Mouse (Mus musculus): ENCODE results near the gene Sirt4. TPM values are rescaled to one million over a fixed set of nuclear protein-coding genes. Genes with fewer than 3 reads are reported as not detected.
"Not testable (repeated sequence)": the region's sequence is repeated elsewhere in the genome, so short reads cannot be mapped to it uniquely, and the experiment has no call there.

The Sirt4 gene
- total RNA-seq, 1 experiment from 2014 or later = 6.0 TPM

DNA sequence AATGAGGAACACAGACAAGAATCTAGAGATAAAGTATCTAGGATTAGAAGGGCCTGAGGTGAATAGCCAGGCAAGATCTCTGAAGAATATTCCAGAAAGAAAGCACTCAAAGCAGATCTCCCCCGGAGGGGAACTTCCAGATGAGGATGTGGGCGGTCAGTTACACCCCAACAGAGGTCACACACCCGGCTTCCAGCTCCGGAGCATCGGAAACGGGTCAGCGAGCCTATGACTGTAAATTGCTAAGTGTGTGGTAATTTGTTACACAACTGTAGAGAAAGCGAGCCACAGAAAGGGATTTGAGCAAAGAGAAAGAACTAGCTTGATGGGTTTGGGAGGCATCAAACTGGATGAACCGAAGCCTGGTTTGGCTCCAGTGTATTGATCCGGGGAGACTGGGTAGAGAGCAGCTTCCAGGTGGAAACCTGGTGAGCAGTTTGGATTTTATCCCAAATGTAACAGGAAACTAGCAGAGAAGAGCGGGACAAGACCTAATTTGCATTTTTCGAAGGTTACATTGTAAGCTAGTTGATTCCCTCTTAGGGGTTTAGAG, 15.9 kb upstream of the Sirt4 start:
- peak in 1 of 2 experiments; percentile 74; a peak in 2 of 4 replicates for ATAC-seq (replicated peaks in 1 of 2; ENCODE audit: insufficient read depth in 1 of 2, low FRiP score in 2 of 2, low TSS enrichment in 1 of 2, low read depth in 1 of 2, poor library complexity in 2 of 2, severe bottlenecking in 2 of 2)

DNA sequence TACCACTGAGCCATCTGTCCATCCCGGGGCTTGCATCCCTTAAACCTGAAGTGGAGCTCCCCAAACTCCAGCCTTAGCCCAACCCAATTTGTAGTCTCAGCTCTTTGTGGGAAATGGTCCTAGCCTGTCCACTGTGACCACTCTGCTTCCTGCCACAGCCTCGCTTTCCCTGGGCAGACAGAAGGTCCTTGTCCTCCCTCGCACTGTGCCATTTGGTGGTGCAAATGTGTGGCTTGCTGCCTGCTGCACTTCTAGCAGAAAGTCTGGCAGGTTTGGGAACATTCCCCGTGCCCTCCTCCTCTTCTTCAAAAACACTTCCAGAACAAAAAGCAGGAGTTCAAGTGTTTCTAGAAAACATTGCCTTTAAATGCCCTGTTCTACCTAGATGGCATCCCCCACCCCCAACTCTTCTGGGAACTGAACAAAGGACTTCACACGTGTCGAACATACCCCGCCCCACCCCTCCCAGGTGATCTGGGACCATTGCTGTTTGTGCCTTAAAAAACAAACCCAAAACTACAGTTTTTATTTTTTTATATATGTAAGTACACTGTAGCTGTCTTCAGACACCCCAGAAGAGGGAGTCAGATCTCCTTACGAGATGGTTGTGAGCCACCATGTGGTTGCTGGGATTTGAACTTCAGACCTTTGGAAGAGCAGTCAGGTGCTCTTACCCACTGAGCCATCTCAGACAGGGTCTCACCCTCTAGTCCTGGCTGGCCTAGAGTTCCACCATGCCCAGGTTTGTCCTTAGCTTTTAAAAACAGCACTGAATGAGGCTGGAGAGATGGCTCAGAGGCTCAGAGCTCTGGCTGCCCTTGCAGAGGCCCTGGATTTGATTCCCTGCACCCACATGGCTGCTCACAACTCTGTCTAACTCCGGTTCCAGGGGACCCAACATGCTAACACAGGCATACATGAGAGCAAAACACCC, 14.0 kb upstream of the Sirt4 start:
- ATAC-seq (replicated peaks in 1 of 2; ENCODE audit: insufficient read depth in 1 of 2, low FRiP score in 2 of 2, low TSS enrichment in 1 of 2, low read depth in 1 of 2, poor library complexity in 2 of 2, severe bottlenecking in 2 of 2) = no peak

DNA sequence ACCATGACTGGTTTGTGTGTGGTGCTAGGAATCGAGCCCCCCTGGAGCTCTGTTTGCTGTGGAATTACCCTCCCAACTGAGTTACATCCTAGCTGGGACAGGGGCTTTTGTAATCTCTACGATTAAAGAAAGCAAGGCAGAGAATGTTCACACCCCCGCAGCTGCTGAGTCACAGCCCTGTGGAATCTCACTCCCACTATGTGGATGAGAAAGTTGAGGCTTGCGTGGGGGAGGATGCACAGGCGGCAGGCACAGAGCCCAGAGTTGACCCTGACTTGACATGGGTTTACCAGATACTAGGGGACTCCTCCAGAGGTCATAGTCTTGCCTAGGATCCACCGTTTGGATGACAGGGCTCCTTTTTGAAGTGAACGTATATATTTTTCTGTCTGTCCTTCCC, 12.5 kb upstream of the Sirt4 start:
- ATAC-seq (replicated peaks in 1 of 2; ENCODE audit: insufficient read depth in 1 of 2, low FRiP score in 2 of 2, low TSS enrichment in 1 of 2, low read depth in 1 of 2, poor library complexity in 2 of 2, severe bottlenecking in 2 of 2) = no peak

GRCm38 (mm10) chr5:115495618-115496017, 11.1 kb upstream of the Sirt4 start:
- not testable (repeated sequence) for ATAC-seq (replicated peaks in 1 of 2; ENCODE audit: insufficient read depth in 1 of 2, low FRiP score in 2 of 2, low TSS enrichment in 1 of 2, low read depth in 1 of 2, poor library complexity in 2 of 2, severe bottlenecking in 2 of 2)

DNA sequence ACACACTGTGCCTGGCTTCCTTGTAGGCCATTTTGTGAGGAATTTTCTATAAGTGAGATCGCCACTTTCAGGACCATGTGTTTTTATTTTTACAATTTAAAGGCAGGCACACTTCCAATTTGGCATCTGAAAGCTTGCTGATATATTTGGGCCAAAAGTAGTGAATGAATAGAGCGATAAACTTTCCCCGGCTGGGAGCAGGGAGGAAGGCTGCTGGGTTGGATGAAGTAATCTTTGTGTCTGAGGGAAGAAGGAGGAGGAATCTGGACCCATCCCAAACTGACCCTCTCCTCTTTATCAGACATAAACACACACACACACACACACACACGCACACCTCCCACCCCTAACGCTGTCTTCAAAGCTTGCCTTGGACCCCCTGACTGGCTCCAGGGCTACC, 8.9 kb upstream of the Sirt4 start:
- no peak for ATAC-seq (replicated peaks in 1 of 2; ENCODE audit: insufficient read depth in 1 of 2, low FRiP score in 2 of 2, low TSS enrichment in 1 of 2, low read depth in 1 of 2, poor library complexity in 2 of 2, severe bottlenecking in 2 of 2)

- no peak for ATAC-seq (replicated peaks in 1 of 2; ENCODE audit: insufficient read depth in 1 of 2, low FRiP score in 2 of 2, low TSS enrichment in 1 of 2, low read depth in 1 of 2, poor library complexity in 2 of 2, severe bottlenecking in 2 of 2)
Measured at GRCm38 (mm10) chr5:115492711-115493335, 8.3 kb upstream of the Sirt4 start.

DNA sequence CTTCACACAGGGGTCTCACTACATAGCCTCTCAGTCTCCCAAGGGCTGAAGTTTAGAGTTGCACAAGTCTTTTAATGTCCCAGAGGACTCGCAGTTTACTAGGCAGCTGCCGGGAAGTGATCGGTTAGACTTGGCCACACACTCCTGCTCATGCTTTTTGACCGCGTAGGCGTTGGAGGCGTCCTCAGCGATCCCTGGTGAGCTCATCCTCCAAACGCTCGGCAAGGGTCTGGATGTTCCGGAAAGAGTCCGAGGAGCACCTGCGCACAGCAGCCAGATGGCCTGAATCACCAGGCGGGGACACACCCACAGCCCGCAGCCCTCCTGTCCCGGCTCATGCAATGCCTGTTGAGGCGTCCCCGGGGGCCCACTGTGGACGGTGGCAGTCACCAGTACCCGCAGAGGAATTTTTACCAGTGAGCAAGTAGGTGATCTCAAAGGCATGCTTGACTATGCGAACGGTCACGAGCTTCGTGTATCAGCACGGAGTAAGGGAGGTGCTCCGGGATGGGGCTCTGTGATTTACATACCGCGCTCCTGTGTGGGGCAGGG, 7.3 kb upstream of the Sirt4 start:
- ATAC-seq (replicated peaks in 1 of 2; ENCODE audit: insufficient read depth in 1 of 2, low FRiP score in 2 of 2, low TSS enrichment in 1 of 2, low read depth in 1 of 2, poor library complexity in 2 of 2, severe bottlenecking in 2 of 2) = peak; percentile 5 to 6; a peak in 2 of 4 replicates

DNA sequence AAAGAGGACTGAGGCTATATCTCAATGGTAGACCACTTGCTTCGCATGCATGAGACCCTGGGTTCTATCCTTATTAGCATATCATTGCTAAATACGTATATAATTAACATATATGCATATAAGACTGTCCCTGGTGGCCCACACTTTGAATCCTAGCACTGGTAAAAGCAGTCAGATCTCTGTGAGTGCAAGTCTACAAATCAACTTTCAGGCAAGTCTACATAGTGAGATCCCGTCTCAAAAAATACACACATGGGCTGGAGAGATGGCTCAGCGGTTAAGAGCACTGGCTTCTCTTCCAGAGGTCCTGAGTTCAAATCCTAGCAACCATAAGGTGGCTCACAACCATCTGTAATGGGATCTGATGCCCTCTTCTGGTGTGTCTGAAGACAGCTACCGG, 6.6 kb upstream of the Sirt4 start:
- no peak for ATAC-seq (replicated peaks in 1 of 2; ENCODE audit: insufficient read depth in 1 of 2, low FRiP score in 2 of 2, low TSS enrichment in 1 of 2, low read depth in 1 of 2, poor library complexity in 2 of 2, severe bottlenecking in 2 of 2)

DNA sequence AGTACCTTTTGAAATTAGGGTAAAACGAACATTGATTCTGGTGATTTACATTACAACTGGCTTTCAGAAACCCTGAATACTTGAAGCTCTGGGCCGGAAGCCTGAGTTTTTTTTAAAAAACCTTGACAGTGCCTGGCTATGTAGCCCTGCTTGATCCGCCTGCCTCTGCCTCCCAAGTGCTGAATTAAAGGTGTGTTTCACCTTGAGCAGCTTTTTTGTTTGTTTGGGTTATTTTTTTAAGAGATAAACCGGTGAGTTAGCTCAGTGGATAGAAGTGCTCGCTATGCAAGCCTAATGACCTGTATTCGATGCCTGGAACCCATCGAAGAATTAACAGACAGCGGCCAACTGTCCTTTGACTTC, 6.1 kb upstream of the Sirt4 start:
- ATAC-seq (replicated peaks in 1 of 2; ENCODE audit: insufficient read depth in 1 of 2, low FRiP score in 2 of 2, low TSS enrichment in 1 of 2, low read depth in 1 of 2, poor library complexity in 2 of 2, severe bottlenecking in 2 of 2) = peak in 1 of 2 experiments; percentile 2; a peak in 1 of 4 replicates

DNA sequence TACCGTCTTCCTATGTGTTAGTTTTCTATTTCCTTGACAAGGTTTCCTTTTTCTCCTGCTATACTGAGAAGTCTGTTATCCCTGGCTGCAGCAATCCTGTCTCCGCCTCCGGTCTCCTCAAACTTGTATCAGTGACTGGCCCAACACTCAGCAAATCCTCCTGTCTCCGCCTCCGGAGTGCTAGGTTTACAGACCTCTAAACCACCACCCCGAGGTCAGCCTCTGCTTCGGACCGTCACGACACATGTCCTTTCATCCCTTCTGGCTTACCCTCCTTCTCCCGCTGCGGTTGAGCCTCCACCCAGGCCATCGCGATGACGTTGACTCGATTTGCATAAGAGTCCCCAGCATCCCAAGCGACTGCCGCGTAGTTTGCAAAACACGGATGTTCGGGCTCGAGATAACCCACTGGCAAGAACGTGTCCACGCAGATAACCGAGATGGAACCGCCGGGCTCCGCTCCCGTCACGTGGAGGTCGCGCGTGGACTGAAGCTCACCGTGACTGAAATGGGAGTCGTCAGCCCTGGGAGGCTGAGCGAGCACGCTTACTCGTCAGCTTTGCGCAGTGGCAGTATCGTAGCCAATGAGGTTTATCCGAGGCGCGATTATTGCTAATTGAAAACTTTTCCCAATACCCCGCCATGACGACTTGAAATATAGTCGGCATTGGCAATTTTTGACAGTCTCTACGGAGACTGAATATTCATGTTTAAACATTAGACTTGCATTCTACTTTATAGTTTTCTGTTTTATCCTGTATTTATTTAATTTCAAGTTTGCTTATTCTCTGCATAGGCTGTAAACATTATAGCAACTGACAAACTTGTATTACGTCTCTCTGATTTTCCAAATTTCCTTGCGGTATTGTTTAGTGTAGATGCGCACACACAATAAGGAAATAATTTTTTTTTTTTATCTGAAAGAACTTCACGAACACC, 5.4 kb upstream of the Sirt4 start:
- ATAC-seq (replicated peaks in 1 of 2; ENCODE audit: insufficient read depth in 1 of 2, low FRiP score in 2 of 2, low TSS enrichment in 1 of 2, low read depth in 1 of 2, poor library complexity in 2 of 2, severe bottlenecking in 2 of 2) = peak; percentile 77 to 83

DNA sequence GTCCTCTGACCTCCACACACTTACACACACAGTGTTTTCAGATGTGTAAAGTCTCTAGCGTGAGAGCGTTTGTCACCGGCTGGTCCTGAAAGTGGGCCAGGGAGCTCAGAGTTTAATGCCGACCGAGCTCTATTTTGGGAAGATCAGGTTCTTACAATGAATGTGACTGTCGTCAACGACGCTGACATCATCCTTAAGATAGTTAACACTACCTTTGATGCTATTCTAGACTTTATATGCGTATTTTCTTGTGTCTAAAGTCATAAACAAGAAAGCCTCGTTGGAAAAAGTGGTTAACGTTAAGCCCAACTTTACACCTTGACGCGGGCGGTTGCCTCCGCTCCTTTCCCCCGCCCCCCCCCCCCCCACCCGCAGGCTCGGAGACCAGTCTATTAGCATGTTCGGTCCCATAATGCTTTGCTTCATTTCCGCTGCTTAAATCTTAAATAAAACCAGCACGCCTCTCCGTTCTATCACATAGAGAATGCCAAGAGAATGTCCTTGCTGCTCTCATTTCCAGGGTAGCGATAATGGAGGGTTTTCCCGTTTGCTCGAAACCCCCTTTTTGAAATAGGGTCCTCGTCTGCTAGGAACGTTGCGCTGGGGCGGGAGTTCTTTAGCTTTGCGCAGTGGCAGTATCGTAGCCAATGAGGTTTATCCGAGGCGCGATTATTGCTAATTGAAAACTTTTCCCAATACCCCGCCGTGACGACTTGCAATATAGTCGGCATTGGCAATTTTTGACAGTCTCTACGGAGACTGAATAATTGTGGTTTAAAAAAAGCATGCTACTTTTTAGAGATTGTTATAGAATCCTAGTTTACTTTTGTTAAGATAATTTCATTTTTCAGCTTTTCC, 4.5 kb upstream of the Sirt4 start:
- peak; percentile 26 to 32 for ATAC-seq (replicated peaks in 1 of 2; ENCODE audit: insufficient read depth in 1 of 2, low FRiP score in 2 of 2, low TSS enrichment in 1 of 2, low read depth in 1 of 2, poor library complexity in 2 of 2, severe bottlenecking in 2 of 2)

GRCm38 (mm10) chr5:115487942-115488580, 3.5 kb upstream of the Sirt4 start:
- ATAC-seq (replicated peaks in 1 of 2; ENCODE audit: insufficient read depth in 1 of 2, low FRiP score in 2 of 2, low TSS enrichment in 1 of 2, low read depth in 1 of 2, poor library complexity in 2 of 2, severe bottlenecking in 2 of 2) = no peak

GRCm38 (mm10) chr5:115487353-115487752, 2.8 kb upstream of the Sirt4 start:
- ATAC-seq (replicated peaks in 1 of 2; ENCODE audit: insufficient read depth in 1 of 2, low FRiP score in 2 of 2, low TSS enrichment in 1 of 2, low read depth in 1 of 2, poor library complexity in 2 of 2, severe bottlenecking in 2 of 2) = no peak

GRCm38 (mm10) chr5:115486726-115487125, 2.2 kb upstream of the Sirt4 start:
- no peak for ATAC-seq (replicated peaks in 1 of 2; ENCODE audit: insufficient read depth in 1 of 2, low FRiP score in 2 of 2, low TSS enrichment in 1 of 2, low read depth in 1 of 2, poor library complexity in 2 of 2, severe bottlenecking in 2 of 2)

GRCm38 (mm10) chr5:115485489-115486205, 1.1 kb upstream of the Sirt4 start:
- ATAC-seq (replicated peaks in 1 of 2; ENCODE audit: insufficient read depth in 1 of 2, low FRiP score in 2 of 2, low TSS enrichment in 1 of 2, low read depth in 1 of 2, poor library complexity in 2 of 2, severe bottlenecking in 2 of 2) = no peak

Measured in hematopoietic stem cell, adult 5-6 weeks (primary cell).